Mouse (Mus musculus): ENCODE results near the gene Tbce. TPM values are rescaled to one million over a fixed set of nuclear protein-coding genes. Genes with fewer than 3 reads are reported as not detected.
A peak's percentile ranks its signal among the peaks of the same experiment; 100 is the strongest.

Gene Tbce
- polyA plus RNA-seq, 1 experiment = 15.3 TPM

- no peak for TF ChIP-seq CTCF (conservative IDR thresholded peaks at IDR 0.05; ENCODE audit: insufficient read depth, insufficient read length, low read depth, low read length)
- no peak for TF ChIP-seq POLR2A (IDR thresholded peaks at IDR 0.05; ENCODE audit: low read depth, low read length)
- Histone ChIP-seq H3K4me1 (ENCODE audit: control insufficient read depth, insufficient read depth, low read length) (peaks cover 3% of the 10 kb centered on the region; the same call in 1 of the 2 replicates), H3K27ac (ENCODE audit: insufficient read depth, low read depth, low read length) (peak overlapping the region; percentile 19), H3K36me3 (ENCODE audit: control insufficient read depth, insufficient read depth, low read length) (no peaks in the 10 kb centered on the region), H3K27me3 (replicated peaks; ENCODE audit: control insufficient read depth, insufficient read depth, low read length) (no peaks in the 10 kb centered on the region), H3K4me3 (ENCODE audit: insufficient read depth, low read depth, low read length) (peak overlapping the region; percentile 62)
- DNase-seq = peak; percentile 35
- under 1% methylated on average over 29 of the region's 29 CpGs for WGBS
These were observed 84.5 kb downstream of the Tbce start for GRCm38 (mm10) chr13:13954931-13955330.

- Histone ChIP-seq H3K4me3 (ENCODE audit: insufficient read depth, low read depth, low read length) (peak within 1 kb of the TSS; percentile 74), H3K27ac (ENCODE audit: insufficient read depth, low read depth, low read length) (peak within 1 kb of the TSS; percentile 36), H3K4me1 (ENCODE audit: control insufficient read depth, insufficient read depth, low read length) (peaks cover 3% of the 10 kb centered on the region; the same call in 1 of the 2 replicates), H3K27me3 (replicated peaks; ENCODE audit: control insufficient read depth, insufficient read depth, low read length) (no peaks in the 10 kb centered on the region), H3K36me3 (ENCODE audit: control insufficient read depth, insufficient read depth, low read length) (no peaks in the 10 kb centered on the region)
- under 1% methylated on average over 78 of the region's 78 CpGs for WGBS
- TF ChIP-seq CTCF (conservative IDR thresholded peaks at IDR 0.05; ENCODE audit: insufficient read depth, insufficient read length, low read depth, low read length) (0 out of 2 replicates have a peak, but pooled peaks have one; percentile 9), POLR2A (IDR thresholded peaks at IDR 0.05; ENCODE audit: low read depth, low read length) (peak; percentile 93)
- peak; percentile 99 for DNase-seq
These were observed 85.3 kb downstream of the Tbce start, which contains the start of gene B3galnt2 for GRCm38 (mm10) chr13:13953874-13954832. TSS of gene B3galnt2 (plus strand) at chr13:13954469.

Other genes with a start within 250 kb of the Tbce start
- 17.4 and 25.8 TPM in 2 replicates for gene B3galnt2, start 85.2 kb downstream of the Tbce start, polyA plus RNA-seq (2012; rRNA removed)
- gene Arid4b, start 23.6 kb upstream of the Tbce start, polyA plus RNA-seq (2012; rRNA removed) = 3.9 and 4.0 TPM in 2 replicates
- gene Ggps1, start 23.9 kb upstream of the Tbce start, polyA plus RNA-seq (2012; rRNA removed) = 9.9 and 13.8 TPM in 2 replicates

Measured in kidney, adult 2 months (tissue).